Mouse (Mus musculus) ES-Bruce4 (cell line): ENCODE measurements around the gene Gng4. TPM values are rescaled to one million over a fixed set of nuclear protein-coding genes. Genes with fewer than 3 reads are reported as not detected.
A peak's percentile ranks its signal among the peaks of the same experiment; 100 is the strongest.
"Not testable (repeated sequence)": the region's sequence is repeated elsewhere in the genome, so short reads cannot be mapped to it uniquely, and the experiment has no call there.

Source experiments
- H3K27ac ChIP-seq: 2 replicates; pipeline ENCODE4 v1.5.1; 2012; ENCODE audit warnings: low read length, inconsistent platforms; ENCODE audit not compliant: insufficient read depth
- H3K27me3 ChIP-seq: 2 replicates; pipeline ENCODE4 v1.6.1; 2012; ENCODE audit warnings: mild to moderate bottlenecking, low read length, inconsistent platforms; ENCODE audit not compliant: control insufficient read depth, poor library complexity, insufficient read depth, severe bottlenecking
- H3K36me3 ChIP-seq: 2 replicates; pipeline ENCODE4 v1.6.1; 2012; ENCODE audit warnings: inconsistent platforms, mild to moderate bottlenecking, low read length, moderate library complexity; ENCODE audit not compliant: control insufficient read depth, poor library complexity, insufficient read depth, severe bottlenecking
- H3K4me1 ChIP-seq: one replicate; pipeline ENCODE4 v1.8.1; 2011; ENCODE audit warnings: low read length; ENCODE audit not compliant: control insufficient read depth, insufficient read depth
- H3K4me3 ChIP-seq: 2 replicates; pipeline ENCODE4 v1.5.1; 2011; ENCODE audit warnings: low read depth, mild to moderate bottlenecking, low read length
- H3K9ac ChIP-seq: 2 replicates; pipeline ENCODE4 v1.6.1; 2012; ENCODE audit warnings: low read depth, mild to moderate bottlenecking, inconsistent platforms; ENCODE audit not compliant: poor library complexity, severe bottlenecking
- H3K9me3 ChIP-seq: replicated peaks from 2 replicates; pipeline ENCODE4 v1.6.1; 2012; ENCODE audit warnings: mild to moderate bottlenecking, low read length, inconsistent platforms; ENCODE audit not compliant: control insufficient read depth, poor library complexity, insufficient read depth, severe bottlenecking
- CTCF ChIP-seq: IDR thresholded peaks from one replicate; pipeline ENCODE4 v1.8.1; 2011; ENCODE audit warnings: low read depth, low read length
- EP300 ChIP-seq: IDR thresholded peaks from 2 replicates; pipeline ENCODE4 v1.6.1; 2011; ENCODE audit warnings: low read depth, low read length; ENCODE audit not compliant: insufficient read depth
- POLR2A ChIP-seq: IDR thresholded peaks from one replicate; pipeline ENCODE4 v1.8.1; 2011; ENCODE audit warnings: low read length; ENCODE audit not compliant: insufficient read depth
- polyA plus RNA-seq: library from polyadenylated mRNA; stranded (reverse); fragments of >200 nt; gene quantifications from 2 replicates; pipeline ENCODE4 v1.2.4, GENCODE M21; 2011; ENCODE audit warnings: low read depth; ENCODE audit not compliant: missing spikeins, insufficient read depth, insufficient read length

Gng4 gene
- polyA plus RNA-seq, 1 experiment: not detected

GRCm38 (mm10) chr13:13786971-13787370 lies 3.1 kb downstream of the Gng4 start:
- Histone ChIP-seq H3K4me3 (no peak overlapping the region), H3K4me1 (no peaks in the 10 kb centered on the region), H3K9ac (no peak overlapping the region), H3K27ac (no peak overlapping the region), H3K9me3 (no peaks in the 10 kb centered on the region), H3K36me3 (no peaks in the 10 kb centered on the region), H3K27me3 (peaks cover 8% of the 10 kb centered on the region)
- TF ChIP-seq POLR2A: no peak
- TF ChIP-seq EP300: no peak
- TF ChIP-seq CTCF: no peak

GRCm38 (mm10) chr13:13788070-13788469 lies 4.2 kb downstream of the Gng4 start:
- Histone ChIP-seq H3K4me1 (no peaks in the 10 kb centered on the region), H3K4me3 (no peak overlapping the region), H3K27ac (no peak overlapping the region), H3K36me3 (no peaks in the 10 kb centered on the region), H3K9me3 (no peaks in the 10 kb centered on the region), H3K27me3 (peaks cover 8% of the 10 kb centered on the region), H3K9ac (no peak overlapping the region)
- TF ChIP-seq POLR2A (no peak), EP300 (no peak), CTCF (no peak)

GRCm38 (mm10) chr13:13791981-13792380 lies 8.1 kb downstream of the Gng4 start:
- no peaks in the 10 kb centered on the region for H3K36me3 ChIP-seq
- H3K9ac ChIP-seq: no peak overlapping the region
- H3K27ac ChIP-seq: no peak overlapping the region
- H3K4me3 ChIP-seq: no peak overlapping the region
- H3K9me3 ChIP-seq: no peaks in the 10 kb centered on the region
- H3K4me1 ChIP-seq: no peaks in the 10 kb centered on the region
- no peaks in the 10 kb centered on the region for H3K27me3 ChIP-seq
- no peak for TF ChIP-seq CTCF
- no peak for TF ChIP-seq EP300
- TF ChIP-seq POLR2A: no peak

- H3K27ac ChIP-seq: no peak overlapping the region
- no peaks in the 10 kb centered on the region for H3K27me3 ChIP-seq
- H3K9ac ChIP-seq: no peak overlapping the region
- no peak for TF ChIP-seq EP300
- no peak for TF ChIP-seq POLR2A
- TF ChIP-seq CTCF: no peak
- no peaks in the 10 kb centered on the region for H3K36me3 ChIP-seq
- H3K4me1 ChIP-seq: no peaks in the 10 kb centered on the region
- H3K9me3 ChIP-seq: no peaks in the 10 kb centered on the region
- no peak overlapping the region for H3K4me3 ChIP-seq
Measured at GRCm38 (mm10) chr13:13795166-13795832, 11.4 kb downstream of the Gng4 start.

GRCm38 (mm10) chr13:13796082-13796481 lies 12.2 kb downstream of the Gng4 start:
- no peak overlapping the region for H3K27ac ChIP-seq
- H3K4me3 ChIP-seq: no peak overlapping the region
- no peak overlapping the region for H3K9ac ChIP-seq
- TF ChIP-seq CTCF (peak; percentile 6), POLR2A (no peak)
- no peaks in the 10 kb centered on the region for H3K9me3 ChIP-seq
- no peaks in the 10 kb centered on the region for H3K36me3 ChIP-seq
- H3K4me1 ChIP-seq: no peaks in the 10 kb centered on the region
- no peaks in the 10 kb centered on the region for H3K27me3 ChIP-seq

- H3K27ac ChIP-seq, H3K27me3 ChIP-seq, H3K36me3 ChIP-seq, H3K9ac ChIP-seq, H3K9me3 ChIP-seq, H3K4me1 ChIP-seq, H3K4me3 ChIP-seq: not testable (repeated sequence)
Measured at GRCm38 (mm10) chr13:13797816-13798215, 14.0 kb downstream of the Gng4 start.
